Mouse (Mus musculus): ENCODE data around the gene Erp44.

Gene Erp44

GRCm38 (mm10) chr4:48279498-48280134 is at the start of gene Erp44, which contains the start of gene Invs:
Erp44 (minus strand) TSS chr4:48279558.
Invs (plus strand) TSS chr4:48279760.
- Histone ChIP-seq H3K36me3 (ENCODE audit: insufficient read depth, low read length) (no peaks in the 10 kb centered on the region), H3K9me3 (ENCODE audit: low read length) (no peaks in the 10 kb centered on the region), H3K27me3 (ENCODE audit: insufficient read depth, low read length) (no peaks in the 10 kb centered on the region), H3K4me1 (replicated peaks; ENCODE audit: low read depth, low read length) (peaks cover 13% of the 10 kb centered on the region), H3K4me3 (replicated peaks; ENCODE audit: low read length) (peak within 1 kb of the TSS; percentile 100)
- TF ChIP-seq CTCF (conservative IDR thresholded peaks at IDR 0.05; ENCODE audit: low read length) (no peak), POU5F1 (IDR thresholded peaks at IDR 0.05; ENCODE audit: borderline replicate concordance, low read length) (no peak), NANOG (IDR thresholded peaks at IDR 0.05; ENCODE audit: borderline replicate concordance, low read length) (no peak)

- Histone ChIP-seq H3K4me3 (replicated peaks; ENCODE audit: low read length) (no peak overlapping the region), H3K9me3 (ENCODE audit: low read length) (no peaks in the 10 kb centered on the region), H3K36me3 (ENCODE audit: insufficient read depth, low read length) (no peaks in the 10 kb centered on the region), H3K27me3 (ENCODE audit: insufficient read depth, low read length) (no peaks in the 10 kb centered on the region), H3K4me1 (replicated peaks; ENCODE audit: low read depth, low read length) (no peaks in the 10 kb centered on the region)
- TF ChIP-seq CTCF (conservative IDR thresholded peaks at IDR 0.05; ENCODE audit: low read length): no peak
- TF ChIP-seq POU5F1 (IDR thresholded peaks at IDR 0.05; ENCODE audit: borderline replicate concordance, low read length): no peak
- TF ChIP-seq NANOG (IDR thresholded peaks at IDR 0.05; ENCODE audit: borderline replicate concordance, low read length): no peak
Measured at GRCm38 (mm10) chr4:48328042-48328441, 48.7 kb upstream of the Erp44 start.

- no peaks in the 10 kb centered on the region for H3K4me1 ChIP-seq (replicated peaks; ENCODE audit: low read depth, low read length)
- H3K36me3 ChIP-seq (ENCODE audit: insufficient read depth, low read length): no peaks in the 10 kb centered on the region
- H3K9me3 ChIP-seq (ENCODE audit: low read length): no peaks in the 10 kb centered on the region
- H3K4me3 ChIP-seq (replicated peaks; ENCODE audit: low read length): no peak overlapping the region
- no peaks in the 10 kb centered on the region for H3K27me3 ChIP-seq (ENCODE audit: insufficient read depth, low read length)
- no peak for TF ChIP-seq CTCF (conservative IDR thresholded peaks at IDR 0.05; ENCODE audit: low read length)
- no peak for TF ChIP-seq POU5F1 (IDR thresholded peaks at IDR 0.05; ENCODE audit: borderline replicate concordance, low read length)
- no peak for TF ChIP-seq NANOG (IDR thresholded peaks at IDR 0.05; ENCODE audit: borderline replicate concordance, low read length)
Measured at GRCm38 (mm10) chr4:48327192-48327591, 47.8 kb upstream of the Erp44 start.

- no peaks in the 10 kb centered on the region for H3K4me1 ChIP-seq (replicated peaks; ENCODE audit: low read depth, low read length)
- no peaks in the 10 kb centered on the region for H3K27me3 ChIP-seq (ENCODE audit: insufficient read depth, low read length)
- H3K9me3 ChIP-seq (ENCODE audit: low read length): no peaks in the 10 kb centered on the region
- H3K36me3 ChIP-seq (ENCODE audit: insufficient read depth, low read length): no peaks in the 10 kb centered on the region
- TF ChIP-seq CTCF (conservative IDR thresholded peaks at IDR 0.05; ENCODE audit: low read length) (no peak), NANOG (IDR thresholded peaks at IDR 0.05; ENCODE audit: borderline replicate concordance, low read length) (no peak), POU5F1 (IDR thresholded peaks at IDR 0.05; ENCODE audit: borderline replicate concordance, low read length) (no peak)
- no peak overlapping the region for H3K4me3 ChIP-seq (replicated peaks; ENCODE audit: low read length)
Measured at GRCm38 (mm10) chr4:48322095-48322494, 42.7 kb upstream of the Erp44 start.

GRCm38 (mm10) chr4:48321276-48321675 is 41.9 kb upstream of the Erp44 start:
- no peaks in the 10 kb centered on the region for H3K27me3 ChIP-seq (ENCODE audit: insufficient read depth, low read length)
- no peaks in the 10 kb centered on the region for H3K9me3 ChIP-seq (ENCODE audit: low read length)
- no peaks in the 10 kb centered on the region for H3K4me1 ChIP-seq (replicated peaks; ENCODE audit: low read depth, low read length)
- H3K4me3 ChIP-seq (replicated peaks; ENCODE audit: low read length): no peak overlapping the region
- no peaks in the 10 kb centered on the region for H3K36me3 ChIP-seq (ENCODE audit: insufficient read depth, low read length)
- TF ChIP-seq CTCF (conservative IDR thresholded peaks at IDR 0.05; ENCODE audit: low read length) (no peak), NANOG (IDR thresholded peaks at IDR 0.05; ENCODE audit: borderline replicate concordance, low read length) (no peak), POU5F1 (IDR thresholded peaks at IDR 0.05; ENCODE audit: borderline replicate concordance, low read length) (no peak)

- TF ChIP-seq NANOG (IDR thresholded peaks at IDR 0.05; ENCODE audit: borderline replicate concordance, low read length) (no peak), POU5F1 (IDR thresholded peaks at IDR 0.05; ENCODE audit: borderline replicate concordance, low read length) (no peak), CTCF (conservative IDR thresholded peaks at IDR 0.05; ENCODE audit: low read length) (no peak)
- Histone ChIP-seq H3K27me3 (ENCODE audit: insufficient read depth, low read length) (no peaks in the 10 kb centered on the region), H3K36me3 (ENCODE audit: insufficient read depth, low read length) (no peaks in the 10 kb centered on the region), H3K9me3 (ENCODE audit: low read length) (no peaks in the 10 kb centered on the region), H3K4me1 (replicated peaks; ENCODE audit: low read depth, low read length) (no peaks in the 10 kb centered on the region), H3K4me3 (replicated peaks; ENCODE audit: low read length) (no peak overlapping the region)
Measured at GRCm38 (mm10) chr4:48316036-48316435, 36.7 kb upstream of the Erp44 start.

GRCm38 (mm10) chr4:48314814-48315213 is 35.5 kb upstream of the Erp44 start:
- no peaks in the 10 kb centered on the region for H3K27me3 ChIP-seq (ENCODE audit: insufficient read depth, low read length)
- no peaks in the 10 kb centered on the region for H3K36me3 ChIP-seq (ENCODE audit: insufficient read depth, low read length)
- no peak overlapping the region for H3K4me3 ChIP-seq (replicated peaks; ENCODE audit: low read length)
- H3K9me3 ChIP-seq (ENCODE audit: low read length): no peaks in the 10 kb centered on the region
- no peaks in the 10 kb centered on the region for H3K4me1 ChIP-seq (replicated peaks; ENCODE audit: low read depth, low read length)
- TF ChIP-seq CTCF (conservative IDR thresholded peaks at IDR 0.05; ENCODE audit: low read length) (no peak), NANOG (IDR thresholded peaks at IDR 0.05; ENCODE audit: borderline replicate concordance, low read length) (no peak), POU5F1 (IDR thresholded peaks at IDR 0.05; ENCODE audit: borderline replicate concordance, low read length) (no peak)

GRCm38 (mm10) chr4:48287086-48287757 is 7.9 kb upstream of the Erp44 start:
- no peak overlapping the region for H3K4me3 ChIP-seq (replicated peaks; ENCODE audit: low read length)
- H3K27me3 ChIP-seq (ENCODE audit: insufficient read depth, low read length): no peaks in the 10 kb centered on the region
- peaks cover 15% of the 10 kb centered on the region for H3K9me3 ChIP-seq (ENCODE audit: low read length)
- no peaks in the 10 kb centered on the region for H3K4me1 ChIP-seq (replicated peaks; ENCODE audit: low read depth, low read length)
- H3K36me3 ChIP-seq (ENCODE audit: insufficient read depth, low read length): no peaks in the 10 kb centered on the region
- TF ChIP-seq NANOG (IDR thresholded peaks at IDR 0.05; ENCODE audit: borderline replicate concordance, low read length) (no peak), POU5F1 (IDR thresholded peaks at IDR 0.05; ENCODE audit: borderline replicate concordance, low read length) (no peak), CTCF (conservative IDR thresholded peaks at IDR 0.05; ENCODE audit: low read length) (no peak)

All from E14TG2a.4 (cell line).